In the genomic region with DNA sequence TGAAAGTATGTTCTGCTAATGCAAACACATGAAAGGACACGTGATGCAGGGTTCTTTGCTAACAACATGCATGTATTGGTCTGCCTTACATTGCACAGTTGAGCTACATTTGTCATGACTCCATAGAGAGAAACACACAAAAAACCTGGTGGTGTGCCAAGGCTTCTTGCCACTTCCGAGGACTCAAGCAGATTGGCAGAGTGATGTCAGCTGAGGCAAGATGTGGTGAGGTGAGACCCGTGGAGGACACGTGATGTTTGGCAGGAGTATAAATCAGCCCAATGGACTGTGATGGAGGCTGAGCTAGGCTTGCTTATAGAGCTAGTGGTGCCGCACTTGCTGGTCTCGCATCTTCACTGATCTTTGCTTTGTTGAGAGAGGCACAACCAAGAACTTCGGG, we compare ENCODE assay signal across 29 mouse cellular contexts. TPM values are rescaled to one million over a fixed set of nuclear protein-coding genes. Genes with fewer than 3 reads are reported as not detected.
DNase-seq lines count a peak whose midpoint lies in the region; ATAC-seq lines count a peak whose summit lies in the region.
"Had no signal": no experiment of that assay in that cellular context is flagged by ENCODE, and none has a peak within 500 bp of the region (broad histone marks: within the 10 kb centered on the region; RNA-seq: fewer than 3 reads in every experiment).

No protein-coding gene starts in this region.

- H3K9ac ChIP-seq in forebrain, embryonic 14.5 days (ENCODE audit: low read length) = no peak overlapping the region
- H3K9ac ChIP-seq in forebrain, embryonic 16.5 days (replicated peaks; ENCODE audit: low read depth, low read length) = no peak overlapping the region
- H3K9ac ChIP-seq in heart, embryonic 16.5 days (ENCODE audit: low read length) = no peak overlapping the region
- no peak overlapping the region for H3K9ac ChIP-seq in lung, embryonic 15.5 days
- H3K9ac ChIP-seq: embryonic facial prominence, embryonic 13.5 days; forebrain, postnatal 0 days; hindbrain, embryonic 15.5 days; limb, embryonic 12.5 days; midbrain, embryonic 12.5 days; neural tube, embryonic 12.5 days had no signal

- H3K27me3 ChIP-seq in forebrain, embryonic 14.5 days (replicated peaks; ENCODE audit: control insufficient read depth, insufficient read depth, low read length) = no peaks in the 10 kb centered on the region
- no peaks in the 10 kb centered on the region for H3K27me3 ChIP-seq in forebrain, embryonic 16.5 days (replicated peaks; ENCODE audit: control insufficient read depth, insufficient read depth, low read length)
- H3K27me3 ChIP-seq in heart, embryonic 16.5 days (ENCODE audit: control insufficient read depth, insufficient read depth, low read length) = no peaks in the 10 kb centered on the region
- peaks cover 15% of the 10 kb centered on the region; the same call in 1 of the 2 replicates for H3K27me3 ChIP-seq in heart, embryonic 10.5 days (ENCODE audit: insufficient read depth, poor library complexity, severe bottlenecking)
- H3K27me3 ChIP-seq in lung, embryonic 15.5 days = no peaks in the 10 kb centered on the region
- H3K27me3 ChIP-seq: embryonic facial prominence, embryonic 13.5 days; hindbrain, embryonic 15.5 days; limb, embryonic 12.5 days; megakaryocyte, embryonic 14.5 days; midbrain, embryonic 12.5 days; neural tube, embryonic 12.5 days had no signal

- 79% methylated on average over 7 of the region's 7 CpGs for WGBS in forebrain, embryonic 14.5 days
- 78% methylated on average over 7 of the region's 7 CpGs for WGBS in forebrain, embryonic 16.5 days
- WGBS in heart, embryonic 16.5 days = 70% methylated on average over 7 of the region's 7 CpGs
- whole genome bisulfite sequencing in heart, embryonic 10.5 days = 77% methylated on average over 7 of the region's 7 CpGs
- WGBS in lung, embryonic 15.5 days = 73% methylated on average over 7 of the region's 7 CpGs

- no peaks in the 10 kb centered on the region for H3K36me3 ChIP-seq in forebrain, embryonic 14.5 days (ENCODE audit: control insufficient read depth, insufficient read depth, low read length)
- H3K36me3 ChIP-seq in forebrain, embryonic 16.5 days (ENCODE audit: control insufficient read depth, insufficient read depth) = no peaks in the 10 kb centered on the region
- H3K36me3 ChIP-seq in heart, embryonic 16.5 days (ENCODE audit: control insufficient read depth, insufficient read depth) = no peaks in the 10 kb centered on the region
- H3K36me3 ChIP-seq in heart, embryonic 10.5 days = no peaks in the 10 kb centered on the region
- H3K36me3 ChIP-seq in lung, embryonic 15.5 days = no peaks in the 10 kb centered on the region
- H3K36me3 ChIP-seq: embryonic facial prominence, embryonic 13.5 days; forebrain, embryonic 10.5 days; hindbrain, embryonic 10.5 days; hindbrain, embryonic 15.5 days; limb, embryonic 12.5 days; midbrain, embryonic 12.5 days; neural tube, embryonic 12.5 days had no signal

- no peak overlapping the region for H3K4me2 ChIP-seq in forebrain, embryonic 14.5 days (ENCODE audit: low read length)
- H3K4me2 ChIP-seq in forebrain, embryonic 16.5 days (ENCODE audit: low read length) = no peak overlapping the region
- no peak overlapping the region for H3K4me2 ChIP-seq in heart, embryonic 16.5 days (ENCODE audit: low read depth, low read length)
- H3K4me2 ChIP-seq in lung, embryonic 15.5 days = no peak overlapping the region
- H3K4me2 ChIP-seq: embryonic facial prominence, embryonic 13.5 days; hindbrain, embryonic 15.5 days; limb, embryonic 12.5 days; midbrain, embryonic 12.5 days; neural tube, embryonic 12.5 days had no signal

- no peaks in the 10 kb centered on the region for H3K9me3 ChIP-seq in forebrain, embryonic 14.5 days (replicated peaks; ENCODE audit: control insufficient read depth, low read length)
- H3K9me3 ChIP-seq in forebrain, embryonic 16.5 days (ENCODE audit: control insufficient read depth, low read length) = no peaks in the 10 kb centered on the region
- H3K9me3 ChIP-seq in heart, embryonic 16.5 days (replicated peaks; ENCODE audit: control insufficient read depth, low read length) = no peaks in the 10 kb centered on the region
- no peaks in the 10 kb centered on the region for H3K9me3 ChIP-seq in heart, embryonic 10.5 days
- H3K9me3 ChIP-seq in lung, embryonic 15.5 days = no peaks in the 10 kb centered on the region
- H3K9me3 ChIP-seq: embryonic facial prominence, embryonic 13.5 days; forebrain, embryonic 10.5 days; hindbrain, embryonic 10.5 days; hindbrain, embryonic 15.5 days; limb, embryonic 12.5 days; midbrain, embryonic 12.5 days; neural tube, embryonic 12.5 days had no signal

- H3K27ac ChIP-seq in forebrain, embryonic 14.5 days (ENCODE audit: low read depth, low read length) = no peak overlapping the region
- H3K27ac ChIP-seq in forebrain, embryonic 16.5 days (ENCODE audit: low read length) = no peak overlapping the region
- peak overlapping the region; percentile 69 for H3K27ac ChIP-seq in heart, embryonic 16.5 days (ENCODE audit: low read length)
- H3K27ac ChIP-seq in heart, embryonic 10.5 days = no peak overlapping the region; the same call in 1 of the 2 replicates
- H3K27ac ChIP-seq in lung, embryonic 15.5 days = peak overlapping the region; percentile 83; the same call in 1 of the 2 replicates
- H3K27ac ChIP-seq: embryonic facial prominence, embryonic 13.5 days; forebrain, embryonic 10.5 days; hindbrain, embryonic 10.5 days; hindbrain, embryonic 15.5 days; limb, embryonic 12.5 days; midbrain, embryonic 12.5 days; neural tube, embryonic 12.5 days had no signal

- peak; percentile 21 for DNase-seq in forebrain, embryonic 14.5 days (ENCODE audit: low spot score)
- DNase-seq in heart, embryonic 10.5 days (ENCODE audit: low spot score) = no peak
- no peak for DNase-seq in lung, postnatal 14 days
- DNase-seq in right cerebral cortex, postnatal 4 days = no peak
- DNase-seq: adrenal gland, adult 8-10 months; B cell, adult 2 months; cerebellum, adult 9-10 months; forebrain, postnatal 0 days; kidney, adult 11 months; kidney, postnatal 14 days; layer of hippocampus, adult 9-11 months; lung, postnatal 4 days; right cerebral cortex, adult 18-20 months; thymus, adult 2 months; thymus, postnatal 4 days had no signal

- no peak for ATAC-seq in forebrain, embryonic 14.5 days
- ATAC-seq in forebrain, embryonic 16.5 days = no peak
- no peak for ATAC-seq in heart, embryonic 16.5 days (replicated peaks; ENCODE audit: extremely low read depth, insufficient read depth, low FRiP score)
- no peak for ATAC-seq in lung, embryonic 15.5 days (ENCODE audit: borderline replicate concordance, extremely low read depth, low FRiP score, low TSS enrichment)
- ATAC-seq: activated CD4-positive, CD25-positive, alpha-beta regulatory T cell, adult 4 months; forebrain, postnatal 0 days; inflammation-experienced regulatory T-cells, adult 6 months had no signal

- no peak overlapping the region for H3K4me3 ChIP-seq in forebrain, embryonic 14.5 days (ENCODE audit: low read depth, low read length)
- H3K4me3 ChIP-seq in forebrain, embryonic 16.5 days (replicated peaks; ENCODE audit: low read length) = no peak overlapping the region
- no peak overlapping the region for H3K4me3 ChIP-seq in heart, embryonic 16.5 days (ENCODE audit: low read length)
- H3K4me3 ChIP-seq in heart, embryonic 10.5 days = no peak overlapping the region
- H3K4me3 ChIP-seq in lung, embryonic 15.5 days = no peak overlapping the region
- H3K4me3 ChIP-seq: embryonic facial prominence, embryonic 13.5 days; forebrain, embryonic 10.5 days; hindbrain, embryonic 10.5 days; hindbrain, embryonic 15.5 days; limb, embryonic 12.5 days; midbrain, embryonic 12.5 days; myocyte; neural tube, embryonic 12.5 days had no signal

- peaks cover 4% of the 10 kb centered on the region; the same call in 1 of the 2 replicates for H3K4me1 ChIP-seq in forebrain, embryonic 14.5 days (ENCODE audit: control insufficient read depth, insufficient read depth, low read length)
- H3K4me1 ChIP-seq in forebrain, embryonic 16.5 days (replicated peaks; ENCODE audit: control insufficient read depth, insufficient read depth, low read length) = peaks cover 5% of the 10 kb centered on the region
- H3K4me1 ChIP-seq in heart, embryonic 16.5 days (ENCODE audit: control insufficient read depth, insufficient read depth, low read length) = peaks cover 18% of the 10 kb centered on the region
- H3K4me1 ChIP-seq in heart, embryonic 10.5 days = peaks cover 13% of the 10 kb centered on the region; the same call in 1 of the 2 replicates
- peaks cover 15% of the 10 kb centered on the region for H3K4me1 ChIP-seq in lung, embryonic 15.5 days
- H3K4me1 ChIP-seq: forebrain, embryonic 10.5 days; hindbrain, embryonic 10.5 days; limb, embryonic 12.5 days; neural tube, embryonic 12.5 days had no signal

RNA-seq across cellular contexts. Expression of a gene that starts 32.5 kb away (rescaled TPM):
- 0.06 and 0.27 TPM in 2 replicates for polyA plus RNA-seq in forebrain, embryonic 14.5 days (2014; fragmentation: Nextera tagmentation; extraction: Ambion mirVana)
- polyA plus RNA-seq in forebrain, embryonic 16.5 days (2015; fragmentation: Nextera tagmentation; extraction: Ambion mirVana) = 0.16 and 0.32 TPM in 2 replicates
- polyA plus RNA-seq in heart, embryonic 16.5 days (2015; fragmentation: Nextera tagmentation; extraction: Ambion mirVana) = 1.7 and 1.9 TPM in 2 replicates
- 1.6 and 1.7 TPM in 2 replicates for polyA plus RNA-seq in heart, embryonic 10.5 days (2016; fragmentation: Nextera tagmentation; extraction: Ambion mirVana)
- 4.5 and 5.0 TPM in 2 replicates for polyA plus RNA-seq in lung, embryonic 15.5 days (2015; fragmentation: Nextera tagmentation; extraction: Ambion mirVana)
- polyA plus RNA-seq: myocyte had no signal

Comparison
In these comparisons a context has a peak if more than half of its experiments do, and no peak if none do; other contexts are left out.
1. H3K27ac ChIP-seq: peak in heart, embryonic 16.5 days (single experiment) and lung, embryonic 15.5 days (single experiment); none in forebrain, embryonic 14.5 days (single experiment), forebrain, embryonic 16.5 days (single experiment) and heart, embryonic 10.5 days (single experiment).